Mouse (Mus musculus): ENCODE data around the gene Gm20422.

DNA sequence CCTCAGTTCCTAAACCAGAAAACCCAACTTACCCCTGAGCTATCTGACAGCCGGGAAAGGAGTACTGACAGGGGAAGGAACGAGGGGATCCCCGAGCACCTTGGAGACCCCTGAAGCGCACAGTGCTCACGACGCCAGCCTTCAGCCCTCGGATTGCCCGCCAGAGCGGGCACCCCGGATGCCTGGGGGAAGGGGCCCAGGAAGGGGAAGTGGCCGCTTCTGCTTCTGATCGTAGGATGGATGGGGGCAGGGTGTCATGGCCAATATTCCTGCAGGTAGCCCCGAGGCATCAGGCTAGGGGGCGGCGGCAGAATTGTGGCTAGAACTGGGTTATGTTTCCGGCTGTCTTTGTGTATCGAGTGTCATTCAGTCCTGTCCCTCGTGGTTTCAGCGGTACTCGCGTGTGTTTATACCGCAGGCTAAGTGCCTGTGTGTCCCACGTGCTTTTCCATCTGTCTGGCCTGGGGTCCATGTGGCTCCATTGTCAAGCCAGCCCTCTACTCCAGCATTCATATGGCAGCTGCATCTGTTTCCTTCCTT is 34.2 kb upstream of the Gm20422 start:
- TF ChIP-seq POLR2A (IDR thresholded peaks at IDR 0.05; ENCODE audit: extremely low read depth, insufficient read depth, low read length): no peak
- no peak for TF ChIP-seq CTCF (IDR thresholded peaks at IDR 0.05; ENCODE audit: extremely low read depth, insufficient read depth, low read length)
